Mouse (Mus musculus) ovary, postnatal 36 days (tissue): ENCODE measurements around the gene Ptpa.
"Not testable (repeated sequence)": the region's sequence is repeated elsewhere in the genome, so short reads cannot be mapped to it uniquely, and the experiment has no call there.

ENCODE experiments used
- DNase-seq: peaks from one replicate; pipeline ENCODE4 v3.0.0; 2022; ENCODE audit warnings: low spot score, mixed read lengths

Ptpa gene

DNA sequence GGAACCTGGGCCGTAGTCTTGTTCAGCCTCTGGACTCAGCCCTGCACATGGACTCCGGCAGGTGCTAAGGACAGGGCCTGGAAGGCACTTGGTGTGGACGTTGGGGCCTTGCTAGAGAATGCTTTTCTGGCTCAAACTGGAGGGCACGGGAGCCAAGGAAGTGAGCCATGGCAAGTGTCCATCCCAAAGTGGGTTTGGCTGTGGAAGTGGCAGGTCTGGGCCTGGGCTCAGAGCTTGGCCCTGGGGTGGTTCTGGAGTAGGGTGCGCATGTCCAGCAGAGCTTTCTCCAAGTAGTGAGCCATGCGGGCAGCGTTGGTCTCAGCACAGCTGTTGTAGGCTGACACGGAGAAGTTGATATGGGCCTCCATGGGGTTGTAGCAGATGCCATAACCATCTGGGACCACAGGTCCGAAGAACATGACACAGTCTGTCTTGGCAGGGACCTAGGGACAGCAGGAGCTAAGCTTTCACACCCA lies 13.4 kb upstream of the Ptpa start:
- no peak for DNase-seq

DNA sequence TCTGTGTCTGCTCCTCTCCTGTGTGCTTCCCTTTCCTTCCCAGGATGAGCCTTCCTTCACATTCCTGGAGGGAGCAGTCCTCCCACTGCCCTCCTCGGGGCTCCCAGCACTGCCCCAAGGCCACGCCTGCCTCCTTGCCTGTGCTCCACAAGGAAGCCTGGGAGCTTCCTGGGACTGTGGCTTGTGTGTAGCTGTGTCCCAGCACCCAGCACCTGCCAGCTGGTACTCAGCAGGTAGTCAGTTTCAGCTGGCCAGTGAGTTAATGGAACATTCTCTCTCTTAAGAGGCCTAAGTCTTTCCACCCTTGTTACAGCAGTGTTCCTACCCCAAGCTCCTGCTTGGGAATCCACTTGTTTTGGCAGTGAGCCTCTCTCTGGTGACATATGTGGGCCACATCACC lies 13.0 kb upstream of the Ptpa start:
- no peak for DNase-seq

DNA sequence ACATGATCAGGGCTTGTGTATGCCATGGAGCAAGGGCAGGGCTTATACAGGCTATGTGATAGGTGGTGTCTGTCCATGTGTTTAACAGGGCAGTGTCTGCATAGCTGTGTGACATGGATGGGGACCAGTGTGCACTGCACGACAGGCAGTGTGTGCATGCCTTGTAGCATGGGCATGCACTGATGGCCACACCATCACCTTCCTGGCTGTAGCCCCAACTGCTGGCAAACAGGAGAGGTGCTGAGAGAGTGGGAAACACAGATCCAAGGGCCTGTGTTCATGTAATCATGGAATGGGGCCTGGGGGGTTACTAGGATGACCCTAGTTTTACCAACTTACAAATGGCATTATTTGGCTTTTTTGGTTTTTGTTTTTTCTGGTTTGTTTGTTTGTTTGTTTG lies 12.0 kb upstream of the Ptpa start:
- DNase-seq: no peak

DNA sequence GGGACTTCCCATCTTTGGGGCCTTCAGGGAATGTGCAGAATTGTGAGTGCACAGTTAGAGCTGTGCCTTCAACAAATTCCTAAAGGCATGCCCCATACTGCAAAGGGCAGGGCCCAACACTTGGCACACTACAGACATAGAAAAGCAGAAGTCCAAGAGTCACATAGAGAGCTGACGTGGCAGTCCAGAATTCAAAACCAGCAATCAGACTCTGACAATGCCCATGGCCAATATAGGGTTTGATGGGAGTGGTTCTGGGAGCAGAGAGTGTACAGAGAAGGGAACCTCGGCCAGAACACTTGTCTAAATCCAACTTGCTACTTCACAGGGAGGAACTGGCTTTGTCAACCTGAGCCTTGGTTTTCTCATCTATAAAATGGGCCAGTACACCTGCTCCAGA lies 8.6 kb upstream of the Ptpa start:
- no peak for DNase-seq

DNA sequence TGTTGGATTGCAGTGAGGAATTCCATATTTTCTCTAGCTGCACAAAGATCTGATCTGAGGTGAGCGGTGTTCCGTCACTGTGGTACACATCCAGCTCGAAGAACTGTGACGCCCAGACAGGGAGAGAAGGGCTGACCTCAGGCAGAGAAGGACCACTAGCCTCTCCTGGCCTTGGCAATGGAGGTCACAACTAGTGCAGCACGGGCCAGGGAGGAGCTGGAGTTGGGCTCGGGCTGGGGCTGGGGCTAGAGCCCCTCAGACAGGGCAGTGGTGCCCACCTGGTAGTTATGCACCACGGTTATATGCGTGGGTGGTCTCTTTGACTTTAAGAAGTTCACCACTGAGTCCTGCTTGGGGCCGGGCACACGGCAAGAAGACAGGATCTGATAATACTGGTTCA lies 8.1 kb upstream of the Ptpa start:
- DNase-seq: no peak

DNA sequence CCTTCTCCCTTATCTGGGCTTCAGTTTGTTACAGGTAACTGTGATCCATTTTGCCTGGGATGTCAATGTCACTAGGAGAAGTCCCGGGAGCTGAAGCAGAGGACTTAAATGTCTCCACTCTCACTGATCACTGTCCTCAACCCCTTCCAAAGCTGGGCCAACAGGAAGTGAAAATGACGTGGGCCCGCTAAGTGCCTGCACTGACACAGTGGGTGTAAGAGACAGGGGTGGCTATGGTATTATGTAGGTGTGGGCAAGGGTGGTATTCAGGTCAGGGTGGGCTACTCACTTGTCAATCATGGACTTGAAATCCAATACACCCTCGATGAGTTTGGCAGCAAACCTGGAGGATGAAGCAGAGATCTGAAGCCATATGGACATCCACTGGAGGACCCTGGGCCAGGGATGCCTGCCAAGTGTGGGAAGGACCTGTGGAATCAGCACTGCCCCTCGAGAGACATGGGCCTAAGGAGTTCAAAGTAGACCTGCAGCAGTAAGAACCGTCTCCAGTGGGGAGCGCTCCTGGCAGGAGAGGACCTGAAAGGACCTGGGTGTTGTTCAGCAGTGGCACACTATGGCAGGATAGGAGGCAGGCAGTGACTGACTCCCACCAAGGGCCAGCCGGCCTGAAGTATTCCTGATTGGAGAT lies 7.3 kb upstream of the Ptpa start:
- DNase-seq: no peak

DNA sequence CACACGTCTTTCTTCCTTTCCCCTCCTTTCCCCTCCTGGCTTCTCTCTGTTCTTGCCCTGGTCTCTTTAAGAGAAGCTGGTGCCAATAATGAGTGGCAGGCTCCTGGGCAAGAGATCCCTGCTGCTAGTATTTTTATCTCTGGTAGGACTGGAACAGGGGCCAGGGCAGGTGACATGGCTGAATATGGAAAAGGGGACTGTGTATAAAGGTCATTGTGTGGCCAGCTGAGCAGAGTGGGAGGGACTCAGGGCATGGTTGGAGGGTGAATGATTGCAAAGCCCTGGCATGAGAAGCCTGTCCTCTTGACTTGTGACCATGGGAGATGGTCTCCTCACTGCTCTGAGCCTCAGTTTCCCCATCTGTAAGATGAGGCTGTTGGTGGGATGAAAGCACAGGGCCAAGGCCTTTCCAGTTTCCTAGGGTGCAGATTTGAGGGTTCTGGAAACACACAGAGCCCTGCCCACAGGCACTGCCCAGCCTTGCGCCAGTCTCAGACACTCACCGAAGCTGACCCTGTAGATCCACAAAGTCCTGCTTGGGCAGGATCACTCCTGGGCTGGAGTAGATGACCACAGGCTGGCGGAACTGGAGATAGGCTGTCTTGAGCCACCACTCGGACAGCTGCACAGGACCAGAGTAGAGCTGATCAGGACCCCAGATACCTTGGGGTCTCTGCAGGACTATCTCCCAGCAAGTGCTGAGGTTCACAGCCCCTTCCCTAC lies 6.2 kb upstream of the Ptpa start:
- DNase-seq: no peak

DNA sequence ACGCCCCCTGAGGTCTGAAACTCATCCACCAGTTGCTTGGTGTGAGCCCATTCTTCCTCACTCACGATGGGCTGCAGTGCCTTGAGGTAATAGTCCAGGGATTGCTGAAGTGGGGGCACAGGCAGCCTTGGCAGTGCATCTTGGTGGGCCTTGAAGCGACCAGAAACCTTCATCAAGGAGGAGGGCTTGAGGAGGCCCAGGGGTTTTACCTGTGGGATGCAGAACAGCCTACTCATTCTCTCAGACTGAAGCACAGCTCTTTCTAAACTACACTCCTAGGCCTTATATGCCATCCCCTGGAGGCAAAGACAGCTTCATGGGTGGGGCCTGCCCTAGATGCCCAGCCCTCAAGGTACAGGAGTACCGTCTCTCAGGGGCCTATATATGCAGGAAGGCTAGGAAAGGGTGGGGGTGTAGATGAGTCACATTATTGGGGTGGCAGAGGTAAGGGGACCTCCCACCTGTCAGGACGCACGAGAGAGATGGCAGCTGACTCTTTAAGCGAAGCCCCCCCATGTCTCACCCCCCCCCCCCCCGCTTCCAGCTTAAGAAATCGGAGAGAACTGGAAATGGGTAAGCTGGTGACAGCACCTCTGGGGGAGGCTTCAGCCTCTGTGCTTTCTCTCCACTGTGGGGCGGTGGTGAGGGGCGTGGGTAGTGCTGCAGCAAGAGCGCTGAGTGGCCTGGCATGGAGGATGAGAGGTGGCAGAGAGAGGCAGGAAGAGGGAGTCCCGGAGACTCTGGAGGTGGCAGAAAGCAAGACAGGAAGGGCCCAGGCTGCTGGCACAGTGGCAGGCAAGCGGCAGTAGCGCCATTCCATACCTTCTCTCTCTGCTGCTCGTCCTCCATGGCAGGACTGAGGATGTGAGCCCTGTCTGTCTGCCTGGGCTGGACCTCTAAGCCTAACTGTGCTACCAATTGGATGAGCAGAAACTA lies 2.5 kb upstream of the Ptpa start:
- DNase-seq: no peak

DNA sequence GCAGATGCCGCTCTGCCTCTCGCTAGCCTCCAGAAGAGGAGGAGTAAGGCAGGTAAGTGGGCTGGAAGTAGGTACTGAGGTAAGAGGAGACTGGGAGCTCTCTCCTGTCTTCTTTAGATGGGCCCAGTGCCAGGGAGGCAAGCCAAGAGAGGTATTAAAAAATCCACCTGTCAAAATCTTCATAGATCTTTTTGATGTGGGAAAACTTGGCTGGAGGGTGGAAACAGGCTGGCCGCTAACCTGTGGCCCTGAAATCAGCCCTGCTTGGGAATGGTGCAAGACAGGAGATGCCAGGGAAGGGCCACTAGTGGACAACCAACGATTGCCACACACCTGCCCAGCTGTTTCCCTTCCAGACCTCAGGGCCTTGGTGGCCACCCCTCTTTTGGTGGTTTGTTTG lies 1.7 kb upstream of the Ptpa start:
- DNase-seq: no peak

DNA sequence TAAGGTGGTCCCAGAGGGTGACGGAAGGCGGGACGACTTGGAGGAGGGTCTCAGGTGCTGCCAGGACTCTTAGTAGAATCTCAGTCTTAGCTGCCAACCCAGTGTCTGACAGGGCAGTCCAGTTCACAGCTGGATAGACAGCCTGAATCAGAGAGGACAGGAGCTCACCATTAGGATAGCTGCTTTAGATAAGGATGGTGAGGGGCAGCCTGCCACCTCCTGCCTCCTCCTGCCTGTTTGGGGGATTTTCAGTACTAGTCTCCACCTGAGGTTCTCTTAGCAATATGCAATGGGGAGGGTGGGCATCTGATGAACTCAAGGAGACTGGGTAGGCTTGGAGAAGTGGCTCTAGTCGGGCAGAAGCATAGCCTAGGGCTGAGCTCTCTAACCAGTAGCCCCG lies 1.2 kb upstream of the Ptpa start:
- DNase-seq: no peak

DNA sequence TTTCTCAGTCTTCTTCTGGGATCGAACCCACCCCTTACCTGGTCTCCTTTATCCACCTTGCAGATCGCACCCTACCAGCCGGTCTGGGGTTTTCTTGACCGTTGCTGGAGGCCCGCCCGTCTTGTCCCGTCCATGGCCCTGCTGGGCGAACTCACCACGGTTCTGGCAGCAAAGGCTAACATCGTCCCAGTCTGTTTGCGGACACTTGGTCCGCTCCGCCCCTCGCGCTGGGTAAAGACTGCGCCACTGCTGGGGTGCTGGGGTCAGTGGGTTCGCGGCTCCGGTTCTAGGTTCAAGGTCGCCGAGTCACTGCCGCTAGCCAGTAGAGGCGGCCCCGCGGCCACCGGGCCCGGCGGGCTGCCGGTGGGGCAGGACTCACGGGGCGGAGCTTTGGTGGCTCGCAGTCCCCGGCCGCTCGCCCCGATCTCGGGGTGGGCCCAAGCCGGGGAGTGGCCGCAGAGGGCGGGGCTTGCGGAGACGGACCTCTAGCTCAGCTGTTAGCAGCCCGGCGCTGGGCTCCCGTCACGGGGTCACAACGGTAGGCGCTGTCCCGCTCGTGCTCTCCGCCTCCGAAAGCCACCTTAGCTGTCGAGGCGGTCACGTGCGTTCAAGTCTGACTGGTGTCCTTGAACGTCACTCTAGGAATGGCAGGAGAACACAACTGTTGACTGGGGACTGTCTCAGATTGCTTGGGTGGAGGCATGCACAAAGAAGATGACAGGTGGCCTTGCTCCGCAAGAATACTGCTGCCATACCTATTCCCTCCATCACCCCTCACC lies 493 bp upstream of the Ptpa start, which contains the start of gene Crat:
Gene Crat, minus strand, starts transcription at position 657 of the 779 bp plus-strand sequence.
- peak; percentile 93 for DNase-seq

DNA sequence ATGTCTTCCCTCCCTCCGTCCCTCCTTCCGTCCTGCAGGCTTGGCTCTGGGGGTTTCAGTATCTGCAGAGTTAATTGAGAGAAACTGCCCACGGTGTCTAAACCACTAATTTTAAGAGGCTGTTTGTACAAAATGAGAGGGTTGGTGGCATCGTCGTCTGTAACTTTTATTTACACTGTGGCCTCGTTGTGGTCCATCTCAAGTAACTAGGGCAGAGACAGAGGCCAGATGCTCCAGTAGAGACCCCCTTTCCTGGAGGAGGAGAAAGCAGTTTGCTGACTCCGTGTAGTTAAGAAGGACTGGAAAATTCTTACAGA lies 768 bp downstream of the Ptpa start:
- no peak for DNase-seq

DNA sequence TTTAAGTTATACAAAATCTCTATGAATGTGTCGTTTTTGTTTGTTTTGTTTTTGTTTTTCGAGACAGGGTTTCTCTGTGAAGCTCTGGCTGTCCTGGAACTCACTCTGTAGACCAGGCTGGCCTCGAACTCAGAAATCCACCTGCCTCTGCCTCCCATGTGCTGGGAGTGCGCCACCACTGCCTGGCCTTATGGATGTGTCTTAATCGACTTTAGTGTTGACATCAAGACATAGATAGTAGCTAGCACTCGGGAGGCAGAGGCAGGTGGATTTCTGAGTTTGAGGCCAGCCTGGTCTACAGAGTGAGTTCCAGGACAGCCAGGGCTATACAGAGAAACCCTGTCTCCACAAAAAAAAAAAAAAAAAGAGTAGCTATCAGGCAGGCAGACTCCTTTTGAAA lies 1.3 kb downstream of the Ptpa start:
- not testable (repeated sequence) for DNase-seq

DNA sequence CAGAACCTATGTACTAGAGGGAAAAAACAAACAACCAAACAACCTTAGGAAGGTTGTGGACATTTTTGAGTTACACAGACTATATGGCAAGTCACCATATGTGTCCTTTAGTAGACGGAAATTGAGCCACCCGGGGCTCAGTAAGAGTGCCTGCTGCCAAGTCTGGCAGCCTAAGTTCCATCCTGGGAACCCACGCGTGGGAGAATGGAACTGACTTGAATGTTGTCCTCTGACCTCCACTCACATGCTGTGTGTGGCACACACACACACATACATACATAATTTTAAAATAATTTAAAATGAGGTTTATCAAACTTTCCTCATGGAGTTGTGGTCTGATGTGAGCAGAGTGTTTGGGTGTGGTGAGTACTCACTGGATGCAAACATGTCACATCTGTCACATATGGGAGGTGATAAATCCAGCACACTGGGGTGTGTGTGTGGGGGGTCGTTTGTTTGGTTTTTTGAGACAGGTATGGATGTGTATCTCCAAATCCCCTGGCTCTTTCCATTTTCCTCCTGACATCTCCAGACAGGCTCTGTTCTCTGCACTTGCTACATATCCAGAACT lies 1.8 kb downstream of the Ptpa start:
- no peak for DNase-seq

DNA sequence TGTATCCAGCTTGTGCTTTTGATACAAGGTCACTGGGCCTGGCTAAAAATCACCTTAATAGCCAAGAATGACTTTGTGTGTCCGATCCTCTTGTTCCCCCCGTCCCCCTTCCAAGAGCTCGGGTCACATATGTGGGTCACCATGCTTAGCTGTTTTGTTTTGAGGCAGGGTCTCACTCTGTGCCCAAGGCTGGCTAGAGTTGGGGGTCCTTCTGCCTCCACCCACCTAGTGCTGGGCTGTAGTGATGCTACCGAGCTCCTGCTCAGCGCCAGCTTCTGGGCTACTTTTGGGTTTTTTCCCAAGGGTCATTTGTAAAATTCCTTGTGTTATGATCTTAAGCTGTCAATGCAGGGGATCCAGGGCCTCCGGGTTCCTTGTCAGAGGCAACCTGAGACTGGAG lies 2.4 kb downstream of the Ptpa start:
- DNase-seq: no peak

DNA sequence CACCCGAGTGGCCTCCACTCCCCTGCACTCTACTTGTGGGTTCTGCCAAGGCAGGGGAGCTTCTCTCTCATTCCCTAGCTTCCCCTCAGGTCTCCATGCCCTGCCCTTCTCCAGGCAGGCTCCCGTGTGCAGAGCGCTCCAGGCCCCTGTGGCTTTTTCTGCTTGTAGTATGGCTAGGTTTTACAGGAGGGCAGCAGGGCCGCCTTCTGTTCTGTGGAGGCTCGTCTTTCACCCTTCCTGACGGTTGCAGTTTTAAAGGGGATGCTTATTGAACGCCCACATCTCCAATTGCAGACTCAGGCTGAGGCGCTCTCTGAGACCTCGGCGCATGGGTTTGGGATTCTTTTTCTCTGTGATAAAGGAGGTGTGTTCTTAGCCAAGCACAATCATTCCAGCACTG lies 3.3 kb downstream of the Ptpa start:
- DNase-seq: no peak

DNA sequence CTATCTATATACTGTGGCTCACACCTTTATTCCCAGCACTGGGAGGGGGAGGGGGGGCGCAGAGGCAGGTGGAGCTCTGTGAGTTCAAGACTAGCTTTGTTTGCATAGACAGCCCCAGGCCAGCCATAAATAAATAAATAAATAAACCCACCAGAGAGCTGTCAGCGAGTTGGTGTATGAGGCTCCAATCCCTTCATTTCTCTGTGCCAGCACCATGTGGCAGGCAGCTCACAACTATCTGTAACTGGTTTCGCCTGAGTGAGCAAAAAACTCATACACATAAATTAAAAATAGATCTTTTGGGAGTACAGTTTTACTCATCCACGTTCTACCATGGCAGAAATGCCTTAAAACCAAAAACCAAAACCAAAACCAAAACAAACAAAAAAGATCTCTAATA lies 5.6 kb downstream of the Ptpa start:
- no peak for DNase-seq

DNA sequence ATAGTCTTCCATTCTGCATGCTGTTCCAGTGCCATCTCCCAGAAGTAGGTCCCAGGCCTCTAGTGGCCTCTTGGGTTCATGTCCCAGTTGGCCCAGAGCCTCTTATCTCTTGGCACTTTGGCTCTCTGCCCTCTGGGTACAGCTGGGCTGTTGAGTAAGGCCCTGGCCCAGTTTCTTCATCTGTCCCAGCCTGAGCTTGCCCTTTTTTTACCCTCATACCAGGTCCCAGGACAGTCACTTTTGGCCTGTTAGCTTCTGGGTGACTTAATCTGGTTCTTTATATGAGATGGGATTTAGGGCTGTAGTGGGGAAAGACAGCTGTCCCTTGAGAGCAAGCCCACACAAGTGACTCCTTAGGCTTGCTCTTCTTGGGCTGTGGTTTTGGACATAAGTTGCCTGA lies 13.3 kb downstream of the Ptpa start:
- DNase-seq: no peak

DNA sequence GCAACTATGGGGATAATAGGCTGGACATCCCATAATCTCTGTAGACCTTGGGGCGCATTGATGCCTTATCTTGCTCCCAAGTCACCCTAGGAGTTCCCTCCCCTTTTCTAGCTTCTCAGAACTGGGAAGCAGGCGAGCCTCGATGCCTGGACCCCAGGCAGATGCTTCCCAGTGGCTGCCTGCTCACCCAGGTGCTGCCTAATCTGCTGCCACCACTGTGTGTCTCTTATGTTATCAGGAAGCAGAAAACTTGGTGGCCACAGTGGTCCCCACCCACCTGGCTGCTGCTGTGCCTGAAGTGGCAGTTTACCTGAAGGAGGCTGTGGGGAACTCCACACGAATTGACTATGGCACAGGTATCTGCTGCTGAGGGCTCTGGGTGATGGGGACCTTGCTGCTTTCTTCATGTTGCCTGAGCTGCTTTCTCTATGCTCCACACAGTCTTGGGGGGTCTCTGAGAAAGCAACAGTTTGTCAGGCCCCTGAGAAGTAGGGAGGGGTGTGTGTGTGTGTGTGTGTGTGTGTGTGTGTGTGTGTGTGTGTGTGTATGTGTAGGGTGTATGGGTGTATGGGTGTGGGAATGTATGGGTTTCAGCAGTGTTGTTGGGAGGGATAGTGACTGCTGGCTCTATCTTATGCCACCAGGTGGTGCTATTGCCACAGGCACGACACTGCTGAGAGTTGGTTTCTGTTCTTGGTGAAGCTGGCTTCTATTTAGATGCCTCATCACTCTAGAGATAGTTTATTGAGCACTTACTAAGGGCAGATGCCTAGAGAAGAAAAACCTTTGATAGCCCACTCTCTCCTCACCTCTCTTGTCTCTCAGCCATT lies 19.7 kb downstream of the Ptpa start:
- peak; percentile 57 for DNase-seq

DNA sequence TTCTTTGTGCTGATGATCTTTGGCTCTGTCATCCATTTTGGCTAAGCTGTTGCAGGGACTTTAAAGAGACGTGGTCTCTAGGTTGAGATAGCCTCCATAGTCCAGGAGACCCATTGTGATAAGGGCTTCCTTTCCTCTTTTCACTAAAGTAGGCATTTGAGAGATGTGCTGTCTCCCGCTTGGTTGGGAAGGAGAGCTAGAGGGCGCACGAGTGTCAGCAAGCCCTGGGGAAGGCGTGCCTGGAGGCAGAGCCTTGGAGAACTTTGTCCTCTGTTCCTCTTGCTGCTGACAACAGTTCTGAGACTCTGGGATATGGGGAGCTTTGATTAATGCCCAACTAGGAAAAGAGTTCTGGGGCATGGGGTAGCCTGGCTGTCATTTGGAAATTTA lies 20.3 kb downstream of the Ptpa start:
- peak; percentile 63 for DNase-seq

DNA sequence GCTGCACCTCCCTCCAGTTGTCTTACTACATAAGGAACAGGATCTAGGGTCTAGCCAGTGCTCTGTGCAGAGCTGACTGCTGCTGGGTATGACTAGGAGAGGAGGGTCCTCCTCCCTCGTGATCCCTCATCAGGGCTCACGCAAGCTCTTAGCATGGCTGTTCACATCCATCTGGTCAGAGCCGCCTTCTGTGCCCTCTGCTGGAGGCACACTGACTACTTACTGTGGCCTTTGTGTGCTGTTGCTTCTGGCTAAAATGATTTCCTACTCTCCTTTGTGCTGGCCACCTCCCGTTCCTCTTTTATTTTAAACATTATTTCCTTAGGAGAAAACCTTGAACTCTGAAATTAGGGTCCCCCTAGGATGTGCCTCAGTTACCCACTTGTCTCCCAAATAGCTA lies 21.0 kb downstream of the Ptpa start:
- DNase-seq: no peak
